Mouse (Mus musculus) kidney, embryonic 16.5 days (tissue): ENCODE measurements around the gene Gfod1. TPM values are rescaled to one million over a fixed set of nuclear protein-coding genes. Genes with fewer than 3 reads are reported as not detected.

ENCODE experiments used
- ATAC-seq: fragments of 200-750 bp; cut with Nextera tagmentation; 2 replicates; pipeline ENCODE4 v1.8.0; 2017; ENCODE audit warnings: moderate TSS enrichment; ENCODE audit not compliant: low FRiP score, low TSS enrichment
- H3K27ac ChIP-seq: fragments of 300-500 bp; sonication (generic); 2 replicates; pipeline ENCODE4 v1.5.1; 2014; ENCODE audit warnings: low read length
- H3K27me3 ChIP-seq: fragments of 300-500 bp; sonication (generic); 2 replicates; pipeline ENCODE4 v1.6.1; 2014; ENCODE audit warnings: low read length, control low read depth, mixed read lengths; ENCODE audit not compliant: insufficient read depth
- H3K36me3 ChIP-seq: fragments of 300-500 bp; sonication (generic); 2 replicates; pipeline ENCODE4 v1.6.1; 2014; ENCODE audit warnings: low read length, control low read depth, mixed read lengths; ENCODE audit not compliant: insufficient read depth
- H3K4me1 ChIP-seq: fragments of 300-500 bp; sonication (generic); 2 replicates; pipeline ENCODE4 v1.6.1; 2014; ENCODE audit warnings: low read length, control low read depth, mixed read lengths; ENCODE audit not compliant: insufficient read depth
- H3K4me2 ChIP-seq: fragments of 300-500 bp; sonication (generic); replicated peaks from 2 replicates; pipeline ENCODE4 v1.6.1; 2014; ENCODE audit warnings: low read depth, low read length
- H3K4me3 ChIP-seq: fragments of 300-500 bp; sonication (generic); 2 replicates; pipeline ENCODE4 v1.5.1; 2014; ENCODE audit warnings: mild to moderate bottlenecking, low read length
- H3K9ac ChIP-seq: fragments of 300-500 bp; sonication (generic); replicated peaks from 2 replicates; pipeline ENCODE4 v1.6.1; 2014; ENCODE audit warnings: low read length
- H3K9me3 ChIP-seq: fragments of 300-500 bp; sonication (generic); 2 replicates; pipeline ENCODE4 v1.6.1; 2016; ENCODE audit warnings: low read length, control low read depth
- WGBS: fragments of 180-500 bp; shearing (Covaris S2); extraction: QIAGEN DNeasy Blood & Tissue Kit; methylation state at CpG from one replicate; pipeline ENCODE4 v1.1.7; 2014; 5-methylcytosine and 5-hydroxymethylcytosine counted together
- polyA plus RNA-seq: library from polyadenylated mRNA; unstranded; fragments of >200 nt; fragmentation: Nextera tagmentation; extraction: Ambion mirVana; gene quantifications from 2 replicates; pipeline ENCODE4 v1.2.1, GENCODE M21; 2015

Gfod1 gene
- polyA plus RNA-seq, 1 experiment from 2014 or later, result 0.36 TPM

DNA sequence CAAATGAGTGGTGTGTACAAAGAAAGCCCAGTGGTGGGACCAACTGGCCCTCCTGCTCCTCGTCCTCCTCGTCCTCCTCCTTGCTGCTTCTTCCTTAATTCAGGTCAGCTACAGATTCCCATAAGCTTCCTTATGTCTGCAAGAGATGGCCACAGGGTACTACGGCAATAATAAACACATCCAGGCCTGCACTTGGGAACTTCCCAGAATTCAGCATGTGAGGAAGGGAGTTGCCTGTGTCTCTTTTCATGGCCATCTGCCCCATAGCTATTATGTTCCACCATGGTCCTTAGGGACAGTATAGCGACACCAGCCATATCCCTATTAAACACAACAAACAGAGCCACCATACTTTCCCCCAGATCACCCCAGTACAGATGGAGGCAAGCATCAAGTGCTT is 15.5 kb downstream of the Gfod1 start:
- H3K9me3 ChIP-seq, result no peaks in the 10 kb centered on the region
- H3K4me2 ChIP-seq, result no peak overlapping the region
- 69% methylated on average over 4 of the region's 4 CpGs for WGBS
- H3K4me1 ChIP-seq, result no peaks in the 10 kb centered on the region
- no peaks in the 10 kb centered on the region for H3K27me3 ChIP-seq
- H3K9ac ChIP-seq, result no peak overlapping the region
- H3K27ac ChIP-seq, result no peak overlapping the region
- H3K4me3 ChIP-seq, result no peak overlapping the region
- ATAC-seq, result no peak
- no peaks in the 10 kb centered on the region for H3K36me3 ChIP-seq

DNA sequence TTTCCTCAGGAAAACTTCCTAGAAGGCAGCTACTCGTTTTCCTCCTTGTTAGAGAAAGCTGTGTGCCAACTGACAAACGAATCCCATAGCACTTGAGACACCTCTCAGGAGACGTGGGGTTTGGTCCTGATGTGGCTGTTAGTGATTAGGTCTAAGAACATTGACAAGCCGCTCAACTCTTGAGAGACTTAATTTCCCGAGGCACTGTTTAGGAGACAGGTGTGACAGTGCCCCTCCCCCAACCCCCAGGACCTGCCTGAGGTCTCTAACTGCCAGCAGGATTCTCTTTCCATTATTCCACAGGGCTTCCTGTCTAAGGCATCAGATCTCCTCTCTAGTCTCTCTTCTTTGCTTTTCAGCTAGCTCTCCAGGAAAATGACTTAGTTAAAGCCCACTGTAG is 15.9 kb downstream of the Gfod1 start:
- no peaks in the 10 kb centered on the region for H3K4me1 ChIP-seq
- no peaks in the 10 kb centered on the region for H3K9me3 ChIP-seq
- no peak overlapping the region for H3K4me3 ChIP-seq
- no peak overlapping the region for H3K9ac ChIP-seq
- no peaks in the 10 kb centered on the region for H3K36me3 ChIP-seq
- no peak overlapping the region for H3K4me2 ChIP-seq
- no peak for ATAC-seq
- no peaks in the 10 kb centered on the region for H3K27me3 ChIP-seq
- H3K27ac ChIP-seq, result no peak overlapping the region
- 41% methylated on average over 5 of the region's 5 CpGs for WGBS

DNA sequence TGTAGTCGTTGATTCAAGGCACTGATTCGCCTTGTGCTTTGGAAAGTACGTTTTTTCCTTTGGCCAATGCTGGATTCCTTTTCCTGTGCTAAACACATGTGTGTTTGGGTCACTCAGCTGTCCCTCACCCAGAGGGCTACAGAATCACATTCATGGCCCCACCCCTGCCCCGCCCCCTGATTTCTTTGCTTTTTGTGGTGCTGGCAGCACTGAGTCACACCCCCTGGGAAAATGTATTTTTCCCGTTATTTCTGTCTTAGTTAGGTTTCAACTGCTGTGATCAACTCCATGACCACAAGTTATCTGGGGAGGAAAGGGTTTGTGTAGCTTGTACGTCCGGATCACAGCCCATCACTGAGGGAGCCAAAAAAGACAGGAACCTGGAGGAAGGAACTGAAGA is 17.1 kb downstream of the Gfod1 start:
- Histone ChIP-seq H3K9ac (no peak overlapping the region), H3K4me2 (no peak overlapping the region), H3K4me1 (no peaks in the 10 kb centered on the region), H3K27ac (no peak overlapping the region), H3K9me3 (no peaks in the 10 kb centered on the region), H3K36me3 (no peaks in the 10 kb centered on the region), H3K27me3 (no peaks in the 10 kb centered on the region), H3K4me3 (no peak overlapping the region)
- WGBS, result 72% methylated on average over 7 of the region's 7 CpGs
- no peak for ATAC-seq

GRCm38 (mm10) chr13:43284711-43285151 is 19.2 kb downstream of the Gfod1 start:
- Histone ChIP-seq H3K27me3 (no peaks in the 10 kb centered on the region), H3K9ac (no peak overlapping the region), H3K4me3 (no peak overlapping the region), H3K4me2 (no peak overlapping the region), H3K27ac (no peak overlapping the region), H3K9me3 (no peaks in the 10 kb centered on the region), H3K4me1 (no peaks in the 10 kb centered on the region), H3K36me3 (no peaks in the 10 kb centered on the region)
- 85% methylated on average over 4 of the region's 4 CpGs for WGBS
- ATAC-seq, result no peak

- Histone ChIP-seq H3K4me1 (peaks cover 13% of the 10 kb centered on the region), H3K4me3 (no peak overlapping the region), H3K36me3 (no peaks in the 10 kb centered on the region), H3K9me3 (no peaks in the 10 kb centered on the region), H3K4me2 (no peak overlapping the region), H3K27me3 (no peaks in the 10 kb centered on the region), H3K9ac (no peak overlapping the region), H3K27ac (no peak overlapping the region)
- ATAC-seq, result peak; percentile 68
- 35% methylated on average over 14 of the region's 14 CpGs for WGBS
These were observed 30.1 kb downstream of the Gfod1 start for GRCm38 (mm10) chr13:43273906-43274305.

- no peaks in the 10 kb centered on the region for H3K9me3 ChIP-seq
- H3K4me2 ChIP-seq, result no peak overlapping the region
- H3K4me3 ChIP-seq, result no peak overlapping the region
- no peak overlapping the region for H3K9ac ChIP-seq
- H3K36me3 ChIP-seq, result no peaks in the 10 kb centered on the region
- no peak for ATAC-seq
- H3K27me3 ChIP-seq, result no peaks in the 10 kb centered on the region
- WGBS, result 71% methylated on average over 13 of the region's 13 CpGs
- no peak overlapping the region for H3K27ac ChIP-seq
- H3K4me1 ChIP-seq, result peaks cover 14% of the 10 kb centered on the region
These were observed 31.5 kb downstream of the Gfod1 start for GRCm38 (mm10) chr13:43272303-43273135.

GRCm38 (mm10) chr13:43271481-43271880 is 32.5 kb downstream of the Gfod1 start:
- no peak overlapping the region for H3K9ac ChIP-seq
- no peak overlapping the region for H3K27ac ChIP-seq
- H3K4me1 ChIP-seq, result peaks cover 14% of the 10 kb centered on the region
- H3K9me3 ChIP-seq, result no peaks in the 10 kb centered on the region
- H3K4me3 ChIP-seq, result no peak overlapping the region
- WGBS, result 70% methylated on average over 9 of the region's 9 CpGs
- no peak for ATAC-seq
- no peaks in the 10 kb centered on the region for H3K36me3 ChIP-seq
- no peak overlapping the region for H3K4me2 ChIP-seq
- H3K27me3 ChIP-seq, result no peaks in the 10 kb centered on the region

- no peak for ATAC-seq
- 69% methylated on average over 10 of the region's 10 CpGs for WGBS
These were observed 33.8 kb downstream of the Gfod1 start for GRCm38 (mm10) chr13:43270220-43270597.

GRCm38 (mm10) chr13:43269460-43270219 is 34.3 kb downstream of the Gfod1 start:
- Histone ChIP-seq H3K9ac (no peak overlapping the region), H3K4me2 (no peak overlapping the region), H3K27me3 (no peaks in the 10 kb centered on the region), H3K4me3 (no peak overlapping the region), H3K4me1 (peaks cover 14% of the 10 kb centered on the region), H3K36me3 (no peaks in the 10 kb centered on the region), H3K27ac (no peak overlapping the region), H3K9me3 (no peaks in the 10 kb centered on the region)
- no peak for ATAC-seq
- WGBS, result 45% methylated on average over 4 of the region's 4 CpGs

More at GRCm38 (mm10) chr13:43270220-43270597, 33.8 kb downstream of the Gfod1 start:
- Histone ChIP-seq H3K36me3 (no peaks in the 10 kb centered on the region), H3K9ac (no peak overlapping the region), H3K27ac (no peak overlapping the region), H3K4me2 (no peak overlapping the region), H3K9me3 (no peaks in the 10 kb centered on the region), H3K27me3 (no peaks in the 10 kb centered on the region), H3K4me3 (no peak overlapping the region), H3K4me1 (peaks cover 14% of the 10 kb centered on the region)
